ENCODE assay signal across 15 mouse cellular contexts in genomic region chr4:129828081-129828480, GRCm38 (mm10). TPM values are rescaled to one million over a fixed set of nuclear protein-coding genes. Genes with fewer than 3 reads are reported as not detected.
DNase-seq lines count a peak whose midpoint lies in the region; ATAC-seq and TF ChIP-seq lines count a peak whose summit lies in the region.
"Had no signal": no experiment of that assay in that cellular context is flagged by ENCODE, and none has a peak within 500 bp of the region (broad histone marks: within the 10 kb centered on the region; RNA-seq: fewer than 3 reads in every experiment).

No protein-coding gene starts in this region.

- no peak for DNase-seq in heart, adult 18-20 months
- DNase-seq in liver, adult 2 months (ENCODE audit: extremely low read depth, low read depth, low spot score) = peak; percentile 45
- DNase-seq in liver = no peak
- peak; percentile 51 for DNase-seq in lung, postnatal 36 days
- DNase-seq in retina, postnatal 1 day = no peak
- DNase-seq: adrenal gland, postnatal 14 days; cerebellum, postnatal 14 days; thymus, postnatal 25 days had no signal

- peak overlapping the region; percentile 36; the same call in 1 of the 2 replicates for H3K27ac ChIP-seq in heart, embryonic 12.5 days (ENCODE audit: poor library complexity, severe bottlenecking)
- no peak overlapping the region for H3K27ac ChIP-seq in liver, adult 2 months (replicated peaks; ENCODE audit: insufficient read depth, low read depth, low read length)
- 0 out of 2 replicates have a peak overlapping the region, but pooled peaks have one; percentile 2 for H3K27ac ChIP-seq in brown adipose tissue, adult 24 weeks (replicated peaks; ENCODE audit: low read depth, low read length)
- H3K27ac ChIP-seq in midbrain, embryonic 13.5 days = no peak overlapping the region
- H3K27ac ChIP-seq: kidney, postnatal 0 days; limb, embryonic 13.5 days; macrophage; midbrain, embryonic 12.5 days had no signal

- no peak for TF ChIP-seq CTCF in liver, adult 2 months (IDR thresholded peaks at IDR 0.05; ENCODE audit: low read depth, low read length)

- peak overlapping the region; percentile 35 for H3K4me2 ChIP-seq in heart, embryonic 12.5 days
- H3K4me2 ChIP-seq in midbrain, embryonic 13.5 days (replicated peaks) = no peak overlapping the region
- H3K4me2 ChIP-seq: limb, embryonic 13.5 days; midbrain, embryonic 12.5 days had no signal

- H3K27me3 ChIP-seq in heart, embryonic 12.5 days (replicated peaks) = no peaks in the 10 kb centered on the region
- H3K27me3 ChIP-seq in liver, adult 2 months (ENCODE audit: control insufficient read depth, insufficient read depth, low read length) = no peaks in the 10 kb centered on the region
- H3K27me3 ChIP-seq in midbrain, embryonic 13.5 days = no peaks in the 10 kb centered on the region
- H3K27me3 ChIP-seq: limb, embryonic 13.5 days; midbrain, embryonic 12.5 days had no signal

- H3K9me3 ChIP-seq in heart, embryonic 12.5 days (replicated peaks) = no peaks in the 10 kb centered on the region
- no peaks in the 10 kb centered on the region for H3K9me3 ChIP-seq in midbrain, embryonic 13.5 days
- H3K9me3 ChIP-seq: limb, embryonic 13.5 days; midbrain, embryonic 12.5 days had no signal

- no peak overlapping the region for H3K4me3 ChIP-seq in heart, embryonic 12.5 days
- no peak overlapping the region for H3K4me3 ChIP-seq in liver, adult 2 months (ENCODE audit: insufficient read depth, low read depth, low read length)
- no peak overlapping the region for H3K4me3 ChIP-seq in brown adipose tissue, adult 24 weeks (ENCODE audit: insufficient read depth, low read depth, low read length)
- H3K4me3 ChIP-seq in midbrain, embryonic 13.5 days (replicated peaks) = no peak overlapping the region
- H3K4me3 ChIP-seq: limb, embryonic 13.5 days; midbrain, embryonic 12.5 days had no signal

- no peaks in the 10 kb centered on the region for H3K36me3 ChIP-seq in heart, embryonic 12.5 days
- H3K36me3 ChIP-seq in liver, adult 2 months (ENCODE audit: control insufficient read depth, insufficient read depth, low read length) = no peaks in the 10 kb centered on the region
- H3K36me3 ChIP-seq in midbrain, embryonic 13.5 days = no peaks in the 10 kb centered on the region
- H3K36me3 ChIP-seq: limb, embryonic 13.5 days; midbrain, embryonic 12.5 days had no signal

- no peak for ATAC-seq in heart, embryonic 12.5 days (ENCODE audit: insufficient number of reproducible peaks, low FRiP score)
- no peak for ATAC-seq in midbrain, embryonic 13.5 days

- no peak for TF ChIP-seq POLR2A in liver, adult 2 months (IDR thresholded peaks at IDR 0.05; ENCODE audit: extremely low read depth, insufficient read depth, low read length)

- 11% methylated on average over 3 of the region's 3 CpGs for WGBS in heart, embryonic 12.5 days
- WGBS in liver, adult 2 months = 14% methylated on average over 3 of the region's 3 CpGs
- 87% methylated on average over 3 of the region's 3 CpGs for WGBS in midbrain, embryonic 13.5 days

- H3K79me2 ChIP-seq in liver, adult 2 months (ENCODE audit: control insufficient read depth, insufficient read depth, low read length) = peaks cover 33% of the 10 kb centered on the region

- peaks cover 62% of the 10 kb centered on the region for H3K4me1 ChIP-seq in heart, embryonic 12.5 days (replicated peaks)
- peaks cover 31% of the 10 kb centered on the region for H3K4me1 ChIP-seq in liver, adult 2 months (ENCODE audit: control insufficient read depth, insufficient read depth, low read length)
- H3K4me1 ChIP-seq in brown adipose tissue, adult 24 weeks (ENCODE audit: control insufficient read depth, insufficient read depth, insufficient read length, low read length) = peaks cover 27% of the 10 kb centered on the region
- H3K4me1 ChIP-seq in midbrain, embryonic 13.5 days (replicated peaks) = peaks cover 29% of the 10 kb centered on the region

- no peak overlapping the region for H3K9ac ChIP-seq in heart, embryonic 12.5 days
- no peak overlapping the region for H3K9ac ChIP-seq in liver, adult 2 months (ENCODE audit: low read depth, low read length)
- H3K9ac ChIP-seq in midbrain, embryonic 13.5 days (replicated peaks) = no peak overlapping the region
- H3K9ac ChIP-seq: limb, embryonic 13.5 days; midbrain, embryonic 12.5 days had no signal

RNA-seq across cellular contexts. Expression of gene Ptp4a2, which starts 17.1 kb away (rescaled TPM):
- 372 and 428 TPM in 2 replicates for polyA plus RNA-seq in heart, embryonic 12.5 days (2016; fragmentation: Nextera tagmentation; extraction: Ambion mirVana)
- 100 to 1,000 TPM; 202 to 222 TPM for total RNA-seq in heart, adult 18-20 months (2021)
- total RNA-seq in liver, adult 2 months (2014; rRNA removed) = 58.4 and 63.4 TPM in 2 replicates
- polyA plus RNA-seq in liver, adult 2 months (2012; rRNA removed) = 41.1 and 49.5 TPM in 2 replicates
- 156 and 232 TPM in 2 replicates for polyA plus RNA-seq in brown adipose tissue, adult 24 weeks (2012; ENCODE audit: insufficient read depth, insufficient read length, missing spikeins)
- polyA plus RNA-seq in midbrain, embryonic 13.5 days (2015; fragmentation: Nextera tagmentation; extraction: Ambion mirVana) = 287 and 316 TPM in 2 replicates

Comparison
In these comparisons a context has a peak if more than half of its experiments do, and no peak if none do; other contexts are left out.
1. DNase-seq: peak in liver, adult 2 months (single experiment) and lung, postnatal 36 days (single experiment); none in heart, adult 18-20 months (0 of 2), liver (single experiment) and retina, postnatal 1 day (single experiment).
2. H3K27ac ChIP-seq: peak in heart, embryonic 12.5 days (single experiment) and brown adipose tissue, adult 24 weeks (single experiment); none in liver, adult 2 months (single experiment) and midbrain, embryonic 13.5 days (single experiment).